Mouse (Mus musculus) CH12.LX (cell line): Measurements from ENCODE around the gene Cda. TPM values are rescaled to one million over a fixed set of nuclear protein-coding genes. Genes with fewer than 3 reads are reported as not detected.

Experiments used
- DNase-seq: peaks from one replicate; pipeline ENCODE4 v3.0.0-alpha.2; 2013; ENCODE audit errors: extremely low read depth
- H3K27ac ChIP-seq: 2 replicates; pipeline ENCODE4 v1.5.1; 2012; ENCODE audit warnings: low read depth, mild to moderate bottlenecking, control low read depth, moderate library complexity; ENCODE audit not compliant: insufficient read depth
- H3K27me3 ChIP-seq: replicated peaks from 2 replicates; pipeline ENCODE3; 2012; ENCODE audit warnings: inconsistent platforms
- H3K36me3 ChIP-seq, 2 experiments: replicated peaks in 1 of 2; 2 replicates each; pipeline versions ENCODE3 to v1.6.1; 2012; ENCODE audit warnings: inconsistent platforms in 1 of 2, low read length in 1 of 2, mild to moderate bottlenecking in 1 of 2, mixed read lengths in 1 of 2, moderate library complexity in 1 of 2; ENCODE audit not compliant: control insufficient read depth in 1 of 2, insufficient read depth in 1 of 2
- H3K4me1 ChIP-seq, 2 experiments: 2 replicates each; pipeline ENCODE4 v1.6.1; 2012; ENCODE audit warnings: inconsistent platforms in 1 of 2, moderate library complexity in 1 of 2; ENCODE audit not compliant: insufficient read depth in 2 of 2, control insufficient read depth in 1 of 2
- H3K4me2 ChIP-seq: 2 replicates; pipeline ENCODE4 v1.6.1; 2012; ENCODE audit warnings: low read depth, mild to moderate bottlenecking, control low read depth; ENCODE audit not compliant: poor library complexity, insufficient read depth, severe bottlenecking
- H3K4me3 ChIP-seq, 3 experiments: fragments of 150-350 bp in 1 of 3; sonication (generic) in 1 of 3; replicated peaks in 1 of 3; 2 replicates each; pipeline versions ENCODE3 to v1.5.1; 2011 to 2012; ENCODE audit warnings: low read depth in 2 of 3, low read length in 2 of 3, mild to moderate bottlenecking in 2 of 3, moderate library complexity in 2 of 3, control low read depth in 1 of 3, improper control_type of control experiment in 1 of 3, inconsistent platforms in 1 of 3, mixed read lengths in 1 of 3; ENCODE audit not compliant: poor library complexity in 1 of 3
- H3K79me2 ChIP-seq: replicated peaks from 2 replicates; pipeline ENCODE4 v1.6.1; 2012; ENCODE audit warnings: mild to moderate bottlenecking, moderate library complexity; ENCODE audit not compliant: control insufficient read depth, poor library complexity, insufficient read depth, severe bottlenecking; ENCODE audit errors: extremely low read depth
- H3K9ac ChIP-seq: 2 replicates; pipeline ENCODE4 v1.6.1; 2012; ENCODE audit warnings: low read depth, mild to moderate bottlenecking, control low read depth, moderate library complexity; ENCODE audit not compliant: insufficient read depth
- H3K9me3 ChIP-seq: replicated peaks from 2 replicates; pipeline ENCODE3; 2012; ENCODE audit warnings: low read length, inconsistent platforms, mixed read lengths
- BHLHE40 ChIP-seq: IDR thresholded peaks from 2 replicates; pipeline ENCODE4 v1.6.1; 2011; ENCODE audit warnings: mild to moderate bottlenecking, low read depth, low read length, improper control_type of control experiment
- CHD2 ChIP-seq: IDR thresholded peaks from 2 replicates; pipeline ENCODE4 v1.6.1; 2011; ENCODE audit warnings: low read length, improper control_type of control experiment
- ELF1 ChIP-seq: IDR thresholded peaks from 2 replicates; pipeline ENCODE4 v1.6.1; 2014; ENCODE audit warnings: low read depth, mild to moderate bottlenecking, inconsistent platforms, low read length, improper control_type of control experiment
- EP300 ChIP-seq: IDR thresholded peaks from 2 replicates; pipeline ENCODE4 v1.6.1; 2011; ENCODE audit warnings: low read length, improper control_type of control experiment
- ETS1 ChIP-seq: conservative IDR thresholded peaks from 2 replicates; pipeline ENCODE4 v1.6.1; 2012; ENCODE audit warnings: low read depth, mild to moderate bottlenecking, inconsistent platforms, low read length, improper control_type of control experiment, moderate library complexity
- GABPA ChIP-seq: IDR thresholded peaks from 2 replicates; pipeline ENCODE4 v1.6.1; 2012; ENCODE audit warnings: low read depth, low read length, improper control_type of control experiment, inconsistent platforms; ENCODE audit not compliant: insufficient replicate concordance
- HCFC1 ChIP-seq: IDR thresholded peaks from 2 replicates; pipeline ENCODE4 v1.6.1; 2012; ENCODE audit warnings: low read depth, mild to moderate bottlenecking, inconsistent platforms, low read length, improper control_type of control experiment
- IRF4 ChIP-seq: IDR thresholded peaks from 2 replicates; pipeline ENCODE4 v1.6.1; 2014; ENCODE audit warnings: low read depth, mild to moderate bottlenecking, inconsistent platforms, low read length, improper control_type of control experiment
- MAZ ChIP-seq: IDR thresholded peaks from 2 replicates; pipeline ENCODE4 v1.6.1; 2012; ENCODE audit warnings: low read depth, mild to moderate bottlenecking, inconsistent platforms, low read length, improper control_type of control experiment, moderate library complexity
- MYC ChIP-seq: IDR thresholded peaks from 2 replicates; pipeline ENCODE4 v1.6.1; 2011; ENCODE audit warnings: low read depth, mild to moderate bottlenecking, improper control_type of control experiment, low read length
- RCOR1 ChIP-seq: conservative IDR thresholded peaks from 2 replicates; pipeline ENCODE4 v1.6.1; 2012; ENCODE audit warnings: low read depth, mild to moderate bottlenecking, inconsistent platforms, low read length, improper control_type of control experiment
- TBP ChIP-seq: conservative IDR thresholded peaks from 2 replicates; pipeline ENCODE4 v1.6.1; 2011; ENCODE audit warnings: low read depth, low read length, improper control_type of control experiment
- USF1 ChIP-seq: IDR thresholded peaks from 2 replicates; pipeline ENCODE4 v1.6.1; 2014; ENCODE audit warnings: low read depth, mild to moderate bottlenecking, inconsistent platforms, low read length, improper control_type of control experiment
- ZC3H11A ChIP-seq: IDR thresholded peaks from 2 replicates; pipeline ENCODE4 v1.6.1; 2012; ENCODE audit warnings: low read depth, mild to moderate bottlenecking, inconsistent platforms, low read length, improper control_type of control experiment
- ZKSCAN1 ChIP-seq: IDR thresholded peaks from 2 replicates; pipeline ENCODE4 v1.6.1; 2012; ENCODE audit warnings: low read depth, inconsistent platforms, low read length, improper control_type of control experiment, borderline replicate concordance
- dilution Hi-C: fragments of 300-500 bp; cut with MboI; formaldehyde crosslinking; loops from 2 replicates; pipeline ENCODE4 v1.14.3; 2020; ENCODE audit warnings: low sequenced_read_pairs; ENCODE audit not compliant: extremely low pct_unique_long_range_greater_than_20kb, extremely low pct_ligation_motif_present
- in situ Hi-C: fragments of 300-500 bp; cut with MboI; formaldehyde crosslinking; loops from 3 replicates; pipeline ENCODE4 v1.14.3; 2019; ENCODE audit warnings: low sequenced_read_pairs, low pct_ligation_motif_present, low pct_unique_long_range_greater_than_20kb, mixed read lengths
- polyA plus RNA-seq: library from polyadenylated mRNA; unstranded; fragments of >175 nt; gene quantifications from 2 replicates; pipeline ENCODE4 v1.2.1, GENCODE M21; 2012; ENCODE audit warnings: low read depth; ENCODE audit not compliant: insufficient read length
- total RNA-seq, 2 experiments: library from RNA; depleted of rRNA; stranded (reverse); fragments of 300-350 nt in 1 of 2; fragments of >200 nt in 1 of 2; gene quantifications; 2 replicates each; pipeline ENCODE4 v1.2.3; 2012 to 2014

The Cda gene
- total and polyA plus RNA-seq, 3 experiments = not detected

DNA sequence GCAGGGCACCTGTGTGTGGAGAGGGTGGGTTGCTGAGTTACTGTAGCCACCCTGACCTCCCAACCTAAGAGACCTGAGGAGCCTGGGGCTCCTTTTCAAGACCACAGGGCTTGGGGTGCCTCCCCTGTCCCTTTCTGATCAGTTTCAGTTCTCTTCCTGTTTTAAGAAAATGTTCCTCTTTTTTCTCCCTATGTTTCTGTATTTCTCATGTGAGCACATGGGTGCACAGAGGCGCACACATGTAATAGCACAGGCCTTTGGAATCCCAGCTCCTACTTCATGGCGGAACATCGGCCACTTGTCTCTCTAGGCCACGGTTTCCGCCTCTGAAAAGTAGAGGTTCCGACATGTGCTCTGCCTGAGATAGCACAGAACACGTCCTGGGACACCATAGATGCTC is 79.1 kb downstream of the Cda start:
- peaks cover 6% of the 10 kb centered on the region for H3K9me3 ChIP-seq
- TF ChIP-seq GABPA (no peak), BHLHE40 (0 out of 2 replicates have a peak, but pooled peaks have one; percentile 33), CHD2 (no peak), HCFC1 (no peak), MAZ (no peak), ETS1 (no peak), EP300 (peak; percentile 52), MYC (0 out of 2 replicates have a peak, but pooled peaks have one; percentile 43), IRF4 (peak; percentile 42; the same call in 1 of the 2 replicates), RCOR1 (no peak), TBP (no peak), ZC3H11A (no peak), ELF1 (no peak), USF1 (no peak), ZKSCAN1 (no peak)
- TF ChIP-seq, all 38 proteins: peak for 4
- Histone ChIP-seq H3K27ac (no peak overlapping the region), H3K27me3 (peaks cover 5% of the 10 kb centered on the region), H3K9ac (no peak overlapping the region), H3K79me2 (no peaks in the 10 kb centered on the region), H3K4me3 (no peak overlapping the region), H3K36me3 (no peaks in the 10 kb centered on the region), H3K4me2 (no peak overlapping the region; the same call in 1 of the 2 replicates), H3K4me1 (peaks cover 16 to 56% of the 10 kb centered on the region in 2 experiments)
- no peak for DNase-seq
- in situ Hi-C loops = no loop called here
- dilution Hi-C loops = no loop called here

Other genes starting within 250 kb of the Cda start
- 61.9 and 67.7 TPM in 2 replicates for gene Hp1bp3, start 151.7 kb downstream of the Cda start, total RNA-seq (2012; rRNA removed)
- gene Hp1bp3, start 151.7 kb downstream of the Cda start, total RNA-seq (2014; rRNA removed) = 66.9 and 73.7 TPM in 2 replicates
- 78.2 and 84.2 TPM in 2 replicates for gene Hp1bp3, start 151.7 kb downstream of the Cda start, polyA plus RNA-seq
- gene Sh2d5, start 117.6 kb downstream of the Cda start, total RNA-seq (2012; rRNA removed) = 0.68 and 1.1 TPM in 2 replicates
- 0.24 and 0.28 TPM in 2 replicates for gene Sh2d5, start 117.6 kb downstream of the Cda start, total RNA-seq (2014; rRNA removed)
- gene Sh2d5, start 117.6 kb downstream of the Cda start, polyA plus RNA-seq = 0.57 and 0.83 TPM in 2 replicates
- gene Kif17, start 117.6 kb downstream of the Cda start, total RNA-seq (2012; rRNA removed) = 0.08 and 0.17 TPM in 2 replicates
- gene Kif17, start 117.6 kb downstream of the Cda start, total RNA-seq (2014; rRNA removed) = 0.55 and 0.59 TPM in 2 replicates
- gene Kif17, start 117.6 kb downstream of the Cda start, polyA plus RNA-seq = 1.5 and 1.8 TPM in 2 replicates
- gene Ddost, start 63.3 kb downstream of the Cda start, total RNA-seq (2012; rRNA removed) = 163 and 184 TPM in 2 replicates
- gene Ddost, start 63.3 kb downstream of the Cda start, total RNA-seq (2014; rRNA removed) = 153 and 164 TPM in 2 replicates
- gene Ddost, start 63.3 kb downstream of the Cda start, polyA plus RNA-seq = 174 and 186 TPM in 2 replicates
- gene Pink1, start 41.7 kb downstream of the Cda start, total RNA-seq (2012; rRNA removed) = 7.9 and 10.8 TPM in 2 replicates
- gene Pink1, start 41.7 kb downstream of the Cda start, total RNA-seq (2014; rRNA removed) = 7.0 and 7.1 TPM in 2 replicates
- 5.5 and 7.2 TPM in 2 replicates for gene Pink1, start 41.7 kb downstream of the Cda start, polyA plus RNA-seq
- not detected in 2 replicates for gene Fam43b, start 28.5 kb upstream of the Cda start, total RNA-seq (2012; rRNA removed)
- not detected in 2 replicates for gene Fam43b, start 28.5 kb upstream of the Cda start, total RNA-seq (2014; rRNA removed)
- not detected in 2 replicates for gene Fam43b, start 28.5 kb upstream of the Cda start, polyA plus RNA-seq
- gene Mul1, start 66.7 kb upstream of the Cda start, total RNA-seq (2012; rRNA removed) = 12.3 and 19.7 TPM in 2 replicates
- gene Mul1, start 66.7 kb upstream of the Cda start, total RNA-seq (2014; rRNA removed) = 8.8 and 10.2 TPM in 2 replicates
- gene Mul1, start 66.7 kb upstream of the Cda start, polyA plus RNA-seq = 20.2 and 26.8 TPM in 2 replicates
- gene Camk2n1, start 86.3 kb upstream of the Cda start, total RNA-seq (2012; rRNA removed) = 0.04 and 0.13 TPM in 2 replicates
- gene Camk2n1, start 86.3 kb upstream of the Cda start, total RNA-seq (2014; rRNA removed) = not detected in 2 replicates
- gene Camk2n1, start 86.3 kb upstream of the Cda start, polyA plus RNA-seq = not detected in 2 replicates